Mouse (Mus musculus): Measurements from ENCODE around the gene Ino80d. TPM values are rescaled to one million over a fixed set of nuclear protein-coding genes. Genes with fewer than 3 reads are reported as not detected.

The Ino80d gene
- total RNA-seq, 2 experiments from 2014 or later = 24.4 to 25.3 TPM

GRCm38 (mm10) chr1:62933288-62934099, 181.0 kb downstream of the Ino80d start:
- DNase-seq = no peak
- intact Hi-C loops (cut with DNase I) = no loop called here

GRCm38 (mm10) chr1:62929477-62929876, 185.0 kb downstream of the Ino80d start:
- intact Hi-C loops (cut with DNase I) = loop anchor here (2.0 to 5.0 kb wide), 2 partner anchors 142 to 1747 kb away; no protein-coding TSS in a partner anchor
- peak; percentile 73 to 84 for DNase-seq

- intact Hi-C loops (cut with DNase I) = no loop called here
Observed at GRCm38 (mm10) chr1:62919219-62919618, 195.2 kb downstream of the Ino80d start.

GRCm38 (mm10) chr1:62916609-62917008, 197.9 kb downstream of the Ino80d start:
- DNase-seq = no peak
- intact Hi-C loops (cut with DNase I) = no loop called here

More at GRCm38 (mm10) chr1:62919219-62919618, 195.2 kb downstream of the Ino80d start:
- no peak for DNase-seq

DNA sequence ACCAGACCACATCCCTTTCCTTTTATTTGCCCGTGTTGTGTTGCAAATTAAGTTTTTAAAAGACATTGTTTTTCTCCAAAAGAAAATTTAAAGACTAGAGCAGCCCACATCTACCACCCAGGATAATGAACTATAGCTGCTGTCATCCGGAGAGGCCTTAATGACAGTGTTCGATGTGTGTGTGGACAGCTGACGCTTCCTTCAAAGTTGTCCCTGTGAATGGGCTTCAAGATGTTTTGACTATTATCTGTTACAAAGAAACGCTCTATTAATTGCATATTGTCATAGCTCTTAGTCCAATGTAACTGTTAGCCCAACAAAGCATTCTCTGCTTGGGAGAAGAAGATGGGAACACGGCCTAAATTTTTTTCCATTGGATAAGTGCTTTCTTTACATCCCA, 200.0 kb downstream of the Ino80d start:
- no peak for DNase-seq
- intact Hi-C loops (cut with DNase I) = no loop called here

- intact Hi-C loops (cut with DNase I) = no loop called here
- DNase-seq = no peak
Observed at GRCm38 (mm10) chr1:62911426-62911825, 203.0 kb downstream of the Ino80d start.

DNA sequence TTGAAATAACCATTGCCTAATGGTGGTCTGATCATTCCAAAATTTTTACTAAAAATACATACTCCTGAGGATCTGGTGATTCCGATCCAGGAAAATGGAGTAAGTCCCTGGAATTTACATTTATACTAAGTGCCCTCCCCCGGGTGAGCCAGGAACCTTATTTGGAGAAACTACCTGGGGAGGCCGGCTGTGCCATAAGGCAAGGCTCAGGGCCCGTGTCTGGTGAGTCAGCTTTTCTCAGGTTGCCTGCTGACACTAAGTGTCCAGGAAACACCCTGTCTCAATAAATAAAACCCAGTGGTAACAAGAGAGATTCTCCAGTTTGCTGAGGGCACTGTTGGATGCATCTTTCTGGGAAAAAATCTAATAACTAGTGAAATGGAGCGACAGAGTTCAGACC, 205.3 kb downstream of the Ino80d start:
- intact Hi-C loops (cut with DNase I) = no loop called here
- DNase-seq = no peak

DNA sequence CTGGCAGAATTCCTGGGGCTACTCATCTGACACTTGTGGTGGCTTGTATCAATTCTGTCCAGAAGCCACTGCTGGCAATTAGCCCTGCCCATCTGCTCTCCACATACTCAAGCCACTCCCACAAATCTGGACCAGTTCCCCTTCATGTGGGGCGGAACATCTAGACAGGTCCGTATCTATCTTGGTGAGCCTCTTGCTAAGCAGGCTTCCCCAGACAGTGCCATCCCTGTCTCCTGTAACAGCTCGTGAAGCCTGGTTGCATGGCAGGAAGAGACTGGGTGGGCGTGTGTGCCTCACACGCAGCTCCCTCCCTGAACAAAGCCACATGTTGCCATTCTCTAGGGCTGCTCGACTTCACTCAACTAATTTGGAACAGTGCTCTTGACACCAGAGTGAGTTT, 206.0 kb downstream of the Ino80d start:
- no peak for DNase-seq
- intact Hi-C loops (cut with DNase I) = no loop called here

Small RNA genes lying within 50 kb of the gene (microRNA-seq; reads per million reads assigned to microRNA genes)
- gene Gm24557 (0 reads per million in 2 experiments), gene Gm44468 (0 reads per million in 2 experiments)

Other genes starting within 250 kb of the Ino80d start
- 100 to 1,000 TPM; 353 to 397 TPM for gene Eef1b2, start 62.2 kb upstream of the Ino80d start, total RNA-seq (2021)
- gene Ndufs1, start 62.2 kb upstream of the Ino80d start, total RNA-seq (2021) = 100 to 1,000 TPM; 776 to 791 TPM
- under 1 TPM; 0.36 to 0.59 TPM for gene Gpr1, start 99.9 kb upstream of the Ino80d start, total RNA-seq (2021)
- 1 to 10 TPM; 1.3 to 1.4 TPM for gene Zdbf2, start 158.6 kb upstream of the Ino80d start, total RNA-seq (2021)

All from heart, postnatal 14 days (tissue).